Mouse (Mus musculus) embryonic facial prominence, embryonic 12.5 days (tissue): ENCODE measurements around the gene Nectin4. TPM values are rescaled to one million over a fixed set of nuclear protein-coding genes. Genes with fewer than 3 reads are reported as not detected.

ENCODE experiments used
- ATAC-seq: fragments of 200-750 bp; cut with Nextera tagmentation; 2 replicates; pipeline ENCODE4 v1.8.0; 2017; ENCODE audit not compliant: insufficient number of reproducible peaks, insufficient read depth, low FRiP score, low TSS enrichment
- H3K27ac ChIP-seq: fragments of 300-500 bp; sonication (generic); 2 replicates; pipeline ENCODE4 v1.5.1; 2016; ENCODE audit warnings: mild to moderate bottlenecking
- H3K27me3 ChIP-seq: fragments of 300-500 bp; sonication (generic); 2 replicates; pipeline ENCODE4 v1.6.1; 2016; ENCODE audit warnings: mild to moderate bottlenecking, moderate library complexity
- H3K36me3 ChIP-seq: fragments of 300-500 bp; sonication (generic); 2 replicates; pipeline ENCODE4 v1.6.1; 2016; ENCODE audit warnings: mild to moderate bottlenecking
- H3K4me1 ChIP-seq: fragments of 300-500 bp; sonication (generic); 2 replicates; pipeline ENCODE4 v1.6.1; 2016
- H3K4me2 ChIP-seq: fragments of 300-500 bp; sonication (generic); replicated peaks from 2 replicates; pipeline ENCODE4 v1.6.1; 2016; ENCODE audit warnings: mild to moderate bottlenecking, moderate library complexity
- H3K4me3 ChIP-seq: fragments of 300-500 bp; sonication (generic); 2 replicates; pipeline ENCODE4 v1.5.1; 2016; ENCODE audit warnings: mild to moderate bottlenecking
- H3K9ac ChIP-seq: fragments of 300-500 bp; sonication (generic); 2 replicates; pipeline ENCODE4 v1.6.1; 2016; ENCODE audit warnings: mild to moderate bottlenecking, moderate library complexity
- H3K9me3 ChIP-seq: fragments of 300-500 bp; sonication (generic); 2 replicates; pipeline ENCODE4 v1.6.1; 2016; ENCODE audit warnings: mild to moderate bottlenecking, moderate library complexity
- WGBS: fragments of 180-500 bp; shearing (Covaris S2); methylation state at CpG from one replicate; pipeline ENCODE4 v1.1.7; 2016; 5-methylcytosine and 5-hydroxymethylcytosine counted together
- polyA plus RNA-seq: library from polyadenylated mRNA; unstranded; fragments of >200 nt; fragmentation: Nextera tagmentation; extraction: Ambion mirVana; gene quantifications from 2 replicates; pipeline ENCODE4 v1.2.1, GENCODE M21; 2016

Nectin4 gene
- polyA plus RNA-seq, 1 experiment from 2014 or later = 7.5 TPM

GRCm38 (mm10) chr1:171343922-171344677 is 25.8 kb upstream of the Nectin4 start:
- Histone ChIP-seq H3K4me1 (peaks cover 18% of the 10 kb centered on the region; the same call in 1 of the 2 replicates), H3K9me3 (peaks cover 7% of the 10 kb centered on the region; the same call in 1 of the 2 replicates), H3K27me3 (no peaks in the 10 kb centered on the region), H3K27ac (no peak overlapping the region), H3K36me3 (peaks cover 44% of the 10 kb centered on the region), H3K9ac (no peak overlapping the region), H3K4me3 (peak overlapping the region; percentile 73), H3K4me2 (peak overlapping the region; percentile 89)
- no peak for ATAC-seq
- 82% methylated on average over 9 of the region's 9 CpGs for WGBS

- Histone ChIP-seq H3K4me2 (peak overlapping the region; percentile 89), H3K4me1 (peaks cover 18% of the 10 kb centered on the region; the same call in 1 of the 2 replicates), H3K4me3 (peak overlapping the region; percentile 73), H3K27me3 (no peaks in the 10 kb centered on the region), H3K27ac (no peak overlapping the region), H3K9me3 (peaks cover 7% of the 10 kb centered on the region; the same call in 1 of the 2 replicates), H3K36me3 (peaks cover 38% of the 10 kb centered on the region), H3K9ac (peak overlapping the region; percentile 76)
- WGBS = 77% methylated on average over 9 of the region's 9 CpGs
- no peak for ATAC-seq
Observed at GRCm38 (mm10) chr1:171344715-171345114, 25.2 kb upstream of the Nectin4 start.

DNA sequence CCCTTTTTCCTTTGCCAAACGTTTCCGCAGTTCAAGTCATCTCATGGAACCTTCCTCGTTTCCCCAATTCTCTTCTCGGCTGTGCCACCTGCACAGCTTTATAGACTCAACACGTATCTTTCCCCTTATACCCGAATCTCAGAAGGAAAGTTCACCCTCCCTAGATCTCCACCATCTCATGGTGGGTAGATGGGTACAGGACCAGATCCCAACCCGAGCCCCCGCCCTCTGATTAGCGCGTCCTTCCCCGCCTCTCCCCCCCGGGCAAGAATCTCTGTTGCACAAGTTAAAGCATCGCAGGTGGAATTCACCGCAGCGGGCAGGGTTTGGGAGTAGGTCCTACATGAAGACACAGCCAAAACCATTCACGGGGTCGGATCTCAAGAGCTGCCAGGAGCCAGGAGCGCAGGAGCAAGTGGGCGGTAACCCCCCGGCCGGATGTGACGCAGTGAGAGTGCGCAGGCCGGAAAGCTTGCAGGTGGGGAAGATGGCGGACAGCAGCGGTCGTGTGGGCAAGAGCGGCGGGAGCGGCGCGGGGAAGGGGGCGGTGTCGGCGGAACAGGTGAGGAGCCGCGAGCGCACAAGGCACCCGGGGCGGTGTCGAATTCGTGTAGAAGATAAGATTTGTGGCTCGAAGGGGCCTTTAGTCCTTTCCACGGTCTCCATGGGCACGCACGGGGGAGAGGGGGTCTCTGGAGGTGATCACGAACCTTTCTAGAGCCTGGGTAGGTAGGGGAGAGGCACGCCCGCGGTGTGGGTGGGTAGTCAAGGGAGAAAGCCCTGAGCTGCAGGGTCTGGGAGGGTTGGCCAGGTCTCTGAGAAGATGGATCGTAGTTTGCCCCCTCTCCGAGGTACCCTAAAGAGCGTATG is 24.4 kb upstream of the Nectin4 start, which contains the start of the genes Nit1 and Pfdn2:
Gene Nit1, minus strand, starts transcription at position 422 of the 870 bp plus-strand sequence.
Gene Pfdn2, plus strand, starts transcription at position 446 of the 870 bp plus-strand sequence.
- 1% methylated on average over 53 of the region's 53 CpGs for WGBS
- ATAC-seq = peak; percentile 90
- Histone ChIP-seq H3K4me1 (peaks cover 18% of the 10 kb centered on the region), H3K9ac (peak within 1 kb of the TSS; percentile 76), H3K36me3 (peaks cover 31% of the 10 kb centered on the region), H3K4me3 (peak within 1 kb of the TSS; percentile 73), H3K9me3 (peaks cover 7% of the 10 kb centered on the region; the same call in 1 of the 2 replicates), H3K27ac (peak within 1 kb of the TSS; percentile 72), H3K27me3 (no peaks in the 10 kb centered on the region), H3K4me2 (peak within 1 kb of the TSS; percentile 89)

DNA sequence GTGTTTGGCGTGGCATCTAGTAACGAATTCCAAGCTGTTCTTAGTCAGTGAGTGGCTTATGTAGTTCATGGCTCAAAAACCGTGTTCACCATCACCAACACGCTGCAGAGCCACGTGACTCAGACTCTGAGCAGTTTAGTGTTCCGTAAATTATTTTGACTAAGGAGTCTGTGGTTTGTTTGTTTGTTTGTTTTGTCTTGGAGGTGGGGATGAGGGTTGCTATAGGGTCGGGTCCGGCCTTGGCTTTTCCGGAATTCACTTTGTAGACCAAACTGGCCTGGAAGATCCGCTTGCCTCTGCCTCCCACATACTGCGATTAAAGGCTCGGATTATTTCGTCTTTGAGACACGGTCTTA is 23.8 kb upstream of the Nectin4 start:
- Histone ChIP-seq H3K9ac (peak overlapping the region; percentile 76), H3K27me3 (no peaks in the 10 kb centered on the region), H3K9me3 (peaks cover 7% of the 10 kb centered on the region; the same call in 1 of the 2 replicates), H3K4me2 (peak overlapping the region; percentile 89), H3K4me1 (peaks cover 18% of the 10 kb centered on the region), H3K36me3 (peaks cover 24% of the 10 kb centered on the region), H3K4me3 (peak overlapping the region; percentile 73), H3K27ac (peak overlapping the region; percentile 72; the same call in 1 of the 2 replicates)
- ATAC-seq = no peak
- 2% methylated on average over 14 of the region's 14 CpGs for WGBS

GRCm38 (mm10) chr1:171348665-171349064 is 21.2 kb upstream of the Nectin4 start:
- Histone ChIP-seq H3K27me3 (no peaks in the 10 kb centered on the region), H3K4me2 (no peak overlapping the region), H3K36me3 (no peaks in the 10 kb centered on the region), H3K27ac (no peak overlapping the region), H3K4me1 (peaks cover 18% of the 10 kb centered on the region), H3K9me3 (peaks cover 7% of the 10 kb centered on the region; the same call in 1 of the 2 replicates), H3K9ac (no peak overlapping the region), H3K4me3 (no peak overlapping the region)
- no peak for ATAC-seq
- 89% methylated on average over 3 of the region's 3 CpGs for WGBS

DNA sequence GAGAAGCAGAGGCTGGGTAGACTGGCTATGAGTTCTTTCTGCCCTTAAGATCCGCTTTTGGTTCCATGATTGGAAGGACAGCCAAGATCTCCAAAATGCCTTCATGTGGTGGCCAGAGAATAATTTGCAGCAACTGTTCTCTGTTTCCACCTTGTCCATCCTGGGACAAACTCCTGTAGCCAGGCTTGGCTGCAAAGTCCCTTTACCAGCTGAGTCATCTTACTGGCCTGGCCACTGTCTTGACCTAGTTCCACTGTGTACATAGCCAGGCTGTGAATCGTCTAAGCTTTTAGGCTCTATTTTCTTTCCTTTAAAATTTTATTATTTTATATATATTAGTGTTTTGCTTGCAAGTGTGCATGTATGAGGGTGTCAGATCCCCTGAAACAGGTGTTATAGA is 20.7 kb upstream of the Nectin4 start:
- Histone ChIP-seq H3K4me2 (no peak overlapping the region), H3K27ac (no peak overlapping the region), H3K36me3 (no peaks in the 10 kb centered on the region), H3K9me3 (peaks cover 7% of the 10 kb centered on the region; the same call in 1 of the 2 replicates), H3K4me3 (no peak overlapping the region), H3K27me3 (no peaks in the 10 kb centered on the region), H3K4me1 (peaks cover 15% of the 10 kb centered on the region), H3K9ac (no peak overlapping the region)
- ATAC-seq = no peak
- WGBS = 95% methylated on average over 2 of the region's 2 CpGs

GRCm38 (mm10) chr1:171355812-171356340 is 14.0 kb upstream of the Nectin4 start:
- no peak overlapping the region for H3K4me3 ChIP-seq
- no peak overlapping the region for H3K9ac ChIP-seq
- H3K36me3 ChIP-seq = peaks cover 20% of the 10 kb centered on the region
- H3K4me1 ChIP-seq = peaks cover 5% of the 10 kb centered on the region; the same call in 1 of the 2 replicates
- no peaks in the 10 kb centered on the region for H3K9me3 ChIP-seq
- no peak overlapping the region for H3K27ac ChIP-seq
- no peaks in the 10 kb centered on the region for H3K27me3 ChIP-seq
- no peak for ATAC-seq
- H3K4me2 ChIP-seq = no peak overlapping the region
- 77% methylated on average over 5 of the region's 5 CpGs for WGBS

- Histone ChIP-seq H3K4me2 (no peak overlapping the region), H3K9ac (no peak overlapping the region), H3K27me3 (no peaks in the 10 kb centered on the region), H3K27ac (no peak overlapping the region), H3K9me3 (no peaks in the 10 kb centered on the region), H3K36me3 (peaks cover 20% of the 10 kb centered on the region), H3K4me1 (peaks cover 10% of the 10 kb centered on the region; the same call in 1 of the 2 replicates), H3K4me3 (no peak overlapping the region)
- no peak for ATAC-seq
- WGBS = 87% methylated on average over 2 of the region's 2 CpGs
Observed at GRCm38 (mm10) chr1:171356814-171357213, 13.1 kb upstream of the Nectin4 start.

GRCm38 (mm10) chr1:171358421-171358820 is 11.5 kb upstream of the Nectin4 start:
- H3K9me3 ChIP-seq = no peaks in the 10 kb centered on the region
- no peak overlapping the region for H3K4me3 ChIP-seq
- H3K4me1 ChIP-seq = peaks cover 11% of the 10 kb centered on the region; the same call in 1 of the 2 replicates
- no peak for ATAC-seq
- no peak overlapping the region for H3K27ac ChIP-seq
- no peak overlapping the region for H3K4me2 ChIP-seq
- H3K9ac ChIP-seq = no peak overlapping the region
- WGBS = 74% methylated on average over 4 of the region's 4 CpGs
- no peaks in the 10 kb centered on the region for H3K27me3 ChIP-seq
- peaks cover 20% of the 10 kb centered on the region for H3K36me3 ChIP-seq

GRCm38 (mm10) chr1:171360253-171360652 is 9.6 kb upstream of the Nectin4 start:
- Histone ChIP-seq H3K4me3 (peak overlapping the region; percentile 52), H3K36me3 (peaks cover 20% of the 10 kb centered on the region), H3K4me2 (peak overlapping the region; percentile 72), H3K9ac (peak overlapping the region; percentile 67), H3K27ac (0 out of 2 replicates have a peak overlapping the region, but pooled peaks have one; percentile 26), H3K9me3 (no peaks in the 10 kb centered on the region), H3K4me1 (peaks cover 11% of the 10 kb centered on the region; the same call in 1 of the 2 replicates), H3K27me3 (no peaks in the 10 kb centered on the region)
- WGBS = 7% methylated on average over 22 of the region's 26 CpGs
- ATAC-seq = peak; percentile 54; the same call in 1 of the 2 replicates

DNA sequence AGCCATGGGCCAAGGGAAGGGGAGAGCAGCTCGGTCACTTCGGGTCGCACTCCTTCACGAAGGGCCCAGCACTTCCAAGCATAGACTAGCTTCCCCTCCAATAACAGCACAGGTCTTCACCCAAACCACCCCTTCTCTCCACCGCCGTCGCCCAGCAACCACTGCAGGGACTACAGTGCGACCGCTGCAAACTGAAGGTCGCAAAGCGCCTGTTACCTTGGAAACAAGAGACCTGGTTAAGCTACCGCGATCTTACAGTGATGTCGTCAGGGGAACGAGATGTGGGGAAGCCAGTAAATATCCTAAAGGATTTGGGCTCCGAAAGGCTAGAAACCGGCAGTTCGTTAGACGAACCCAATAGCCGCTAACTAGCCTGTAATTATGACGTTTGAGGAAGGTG is 9.2 kb upstream of the Nectin4 start, which contains the start of gene Klhdc9:
Gene Klhdc9, minus strand, starts transcription at position 143 of the 400 bp plus-strand sequence.
- H3K4me3 ChIP-seq = peak within 1 kb of the TSS; percentile 52
- no peaks in the 10 kb centered on the region for H3K9me3 ChIP-seq
- peaks cover 11% of the 10 kb centered on the region; the same call in 1 of the 2 replicates for H3K4me1 ChIP-seq
- no peaks in the 10 kb centered on the region for H3K27me3 ChIP-seq
- peak; percentile 92 for ATAC-seq
- H3K36me3 ChIP-seq = peaks cover 20% of the 10 kb centered on the region
- H3K4me2 ChIP-seq = peak within 1 kb of the TSS; percentile 72
- peak within 1 kb of the TSS; percentile 63; the same call in 1 of the 2 replicates for H3K27ac ChIP-seq
- peak within 1 kb of the TSS; percentile 67 for H3K9ac ChIP-seq
- WGBS = under 1% methylated on average over 21 of the region's 21 CpGs
